Mouse (Mus musculus): ENCODE measurements around the gene Cntnap5a.
A peak's percentile ranks its signal among the peaks of the same experiment; 100 is the strongest.

Gene Cntnap5a

GRCm38 (mm10) chr1:116366171-116366570 lies 681.6 kb downstream of the Cntnap5a start:
- no peak for DNase-seq (ENCODE audit: low spot score in 2 of 2)

GRCm38 (mm10) chr1:116366806-116367205 lies 682.2 kb downstream of the Cntnap5a start:
- no peak for DNase-seq (ENCODE audit: low spot score in 2 of 2)

DNA sequence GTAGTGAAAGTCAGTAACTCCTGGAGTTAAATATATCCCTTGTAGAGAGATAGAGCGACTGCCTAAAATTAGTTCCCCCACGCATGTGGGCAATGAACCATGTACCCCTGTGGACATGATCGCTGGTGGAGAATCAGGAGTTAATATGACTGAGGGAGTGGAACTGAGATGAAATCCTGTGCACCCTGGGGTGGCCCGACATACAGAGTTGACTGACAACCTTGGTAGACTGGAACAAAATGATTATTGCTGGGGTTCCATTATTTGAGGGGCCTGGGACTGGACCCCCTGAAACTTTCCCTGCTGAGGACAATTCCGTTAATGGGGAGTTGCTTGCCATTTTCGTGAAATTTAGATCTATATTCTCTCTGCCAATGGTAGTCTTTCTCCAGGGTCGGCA lies 683.0 kb downstream of the Cntnap5a start:
- DNase-seq (ENCODE audit: low spot score in 2 of 2): no peak

DNA sequence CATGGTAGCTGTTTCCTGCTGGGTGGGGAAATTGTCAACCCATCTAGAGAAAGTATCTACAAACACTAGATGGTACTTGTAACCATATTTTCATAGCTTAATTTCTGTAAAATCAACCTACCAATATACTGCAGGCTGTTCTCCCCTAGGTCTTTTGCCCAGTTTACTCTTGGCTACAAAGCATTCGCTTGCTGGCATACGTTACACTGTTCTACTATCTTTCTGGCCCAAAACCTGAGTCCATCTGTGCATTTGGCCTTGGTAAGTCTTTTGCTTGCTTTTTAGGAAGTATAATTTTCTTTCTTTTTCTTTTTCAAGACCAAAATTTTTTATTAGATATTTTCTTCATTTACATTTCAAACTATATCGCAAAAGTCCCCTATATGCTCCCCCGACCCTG lies 686.3 kb downstream of the Cntnap5a start:
- no peak for DNase-seq (ENCODE audit: low spot score in 2 of 2)

DNA sequence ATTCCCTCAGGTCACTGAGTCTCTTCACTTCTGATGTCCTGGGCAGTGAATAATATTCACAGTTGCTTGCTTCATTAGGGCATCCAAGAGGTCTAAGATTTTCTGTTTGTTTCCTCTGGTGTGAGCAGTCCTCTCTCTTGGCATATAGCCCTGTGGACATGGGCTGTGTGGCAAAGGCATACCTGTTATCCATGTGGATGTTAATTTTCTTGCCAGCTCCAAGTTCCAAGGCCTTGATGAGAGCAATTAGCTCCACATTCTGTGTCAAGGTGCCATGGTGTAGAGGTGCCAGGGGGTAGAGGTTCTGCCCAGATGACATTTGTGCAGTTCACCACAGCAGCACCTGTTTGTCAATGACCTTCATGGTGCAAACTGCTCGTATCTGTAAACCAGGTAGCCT lies 689.0 kb downstream of the Cntnap5a start:
- no peak for DNase-seq (ENCODE audit: low spot score in 2 of 2)

GRCm38 (mm10) chr1:116392390-116392789 lies 707.8 kb downstream of the Cntnap5a start:
- DNase-seq (ENCODE audit: low spot score in 2 of 2): no peak

- DNase-seq (ENCODE audit: low spot score in 2 of 2): no peak
Observed at GRCm38 (mm10) chr1:116401996-116402656, 717.6 kb downstream of the Cntnap5a start.

DNA sequence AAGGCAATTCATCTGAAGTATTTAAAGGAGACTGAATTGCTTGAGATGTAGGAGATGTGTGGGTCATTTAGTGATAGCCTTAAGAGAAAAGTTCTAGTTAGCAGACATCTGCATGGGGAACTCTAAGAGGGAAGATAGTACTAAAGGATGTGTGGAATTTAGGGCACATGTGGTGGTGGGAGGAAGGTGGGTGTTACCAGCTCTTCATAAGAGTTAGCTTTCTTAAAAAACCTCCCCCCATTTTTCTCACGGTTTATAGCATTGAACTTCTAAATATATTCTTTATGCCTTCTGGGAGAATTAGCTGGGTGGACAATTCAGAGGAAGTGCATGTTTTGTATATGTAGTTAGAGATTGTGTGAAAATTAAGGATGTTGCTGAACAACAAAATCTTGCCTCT lies 725.3 kb downstream of the Cntnap5a start:
- no peak for DNase-seq (ENCODE audit: low spot score in 2 of 2)

- peak in 1 of 2 experiments; percentile 12 for DNase-seq (ENCODE audit: low spot score in 2 of 2)
Observed at GRCm38 (mm10) chr1:116428396-116428795, 743.8 kb downstream of the Cntnap5a start.

GRCm38 (mm10) chr1:116455115-116455717 lies 770.7 kb downstream of the Cntnap5a start:
- DNase-seq (ENCODE audit: low spot score in 2 of 2): no peak

- DNase-seq (ENCODE audit: low spot score in 2 of 2): peak; percentile 9 to 18
Observed at GRCm38 (mm10) chr1:116477703-116478102, 793.1 kb downstream of the Cntnap5a start.

DNA sequence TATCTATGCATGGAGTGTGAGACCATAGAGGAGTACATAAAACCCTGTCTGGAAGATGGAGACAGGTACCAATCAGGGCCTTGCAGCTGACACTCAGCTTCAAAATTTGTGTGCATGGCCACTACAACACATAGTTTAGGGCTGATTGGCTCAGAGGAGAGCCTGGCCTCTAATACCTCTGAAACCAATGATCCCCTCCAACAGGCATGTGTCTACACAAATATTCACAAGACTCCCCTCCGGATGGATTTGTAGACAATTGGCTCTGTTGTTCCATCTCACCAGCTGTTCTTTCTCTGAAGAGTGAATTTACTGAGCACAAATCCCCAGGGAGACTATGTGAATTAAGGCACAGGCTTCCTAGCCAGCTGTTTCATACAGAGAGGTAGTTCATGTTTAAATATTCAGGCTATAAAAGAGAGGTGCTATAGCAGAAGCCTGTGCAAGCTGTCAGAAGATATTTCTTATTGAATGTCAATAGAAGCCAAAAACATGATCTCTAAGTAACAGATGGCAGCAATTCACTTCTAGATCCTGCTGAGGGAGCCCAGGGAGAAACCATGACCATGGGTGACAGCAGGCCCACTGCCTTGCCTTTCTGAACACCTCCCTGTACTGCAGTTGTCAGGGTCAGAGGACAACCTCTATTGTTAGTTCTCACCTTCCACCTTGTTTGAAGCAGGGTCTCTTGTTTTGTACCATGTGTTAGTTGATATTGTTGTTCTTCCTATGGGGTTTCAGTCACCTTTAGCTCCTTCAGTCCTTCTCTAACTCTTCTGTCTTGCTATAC lies 804.4 kb downstream of the Cntnap5a start:
- DNase-seq (ENCODE audit: low spot score in 2 of 2): no peak

- DNase-seq (ENCODE audit: low spot score in 2 of 2): no peak
Observed at GRCm38 (mm10) chr1:116577969-116578666, 893.6 kb downstream of the Cntnap5a start.

- no peak for DNase-seq (ENCODE audit: low spot score in 2 of 2)
Observed at GRCm38 (mm10) chr1:116616272-116616671, 931.7 kb downstream of the Cntnap5a start.

Measured in frontal cortex, postnatal 10 days (tissue).